Mouse (Mus musculus) cerebellum, adult 2 months (tissue): ENCODE measurements at regions not wholly inside any gene's neighbourhood (a gene's known extent, or its start where the extent isn't known, plus 50 kb on each side); places are given as distances from the start of the nearest gene placed in this dataset.

Experiments used
- CTCF ChIP-seq: fragments of 200-500 bp; IDR thresholded peaks from 2 replicates; pipeline ENCODE4 v1.5.1; 2011; ENCODE audit warnings: low read depth, mild to moderate bottlenecking, control low read depth, low read length, moderate library complexity, borderline replicate concordance; ENCODE audit not compliant: insufficient read depth
- POLR2A ChIP-seq: fragments of 200-500 bp; IDR thresholded peaks from 2 replicates; pipeline ENCODE4 v1.6.1; 2011; ENCODE audit warnings: low read length, control low read depth, borderline replicate concordance; ENCODE audit not compliant: insufficient read depth

GRCm38 (mm10) chr10:85292477-85292855 is 94.1 kb upstream of the Btbd11 start:
- no peak for TF ChIP-seq POLR2A
- no peak for TF ChIP-seq CTCF
